Mouse (Mus musculus): ENCODE data around the gene Cmtr1.

DNA sequence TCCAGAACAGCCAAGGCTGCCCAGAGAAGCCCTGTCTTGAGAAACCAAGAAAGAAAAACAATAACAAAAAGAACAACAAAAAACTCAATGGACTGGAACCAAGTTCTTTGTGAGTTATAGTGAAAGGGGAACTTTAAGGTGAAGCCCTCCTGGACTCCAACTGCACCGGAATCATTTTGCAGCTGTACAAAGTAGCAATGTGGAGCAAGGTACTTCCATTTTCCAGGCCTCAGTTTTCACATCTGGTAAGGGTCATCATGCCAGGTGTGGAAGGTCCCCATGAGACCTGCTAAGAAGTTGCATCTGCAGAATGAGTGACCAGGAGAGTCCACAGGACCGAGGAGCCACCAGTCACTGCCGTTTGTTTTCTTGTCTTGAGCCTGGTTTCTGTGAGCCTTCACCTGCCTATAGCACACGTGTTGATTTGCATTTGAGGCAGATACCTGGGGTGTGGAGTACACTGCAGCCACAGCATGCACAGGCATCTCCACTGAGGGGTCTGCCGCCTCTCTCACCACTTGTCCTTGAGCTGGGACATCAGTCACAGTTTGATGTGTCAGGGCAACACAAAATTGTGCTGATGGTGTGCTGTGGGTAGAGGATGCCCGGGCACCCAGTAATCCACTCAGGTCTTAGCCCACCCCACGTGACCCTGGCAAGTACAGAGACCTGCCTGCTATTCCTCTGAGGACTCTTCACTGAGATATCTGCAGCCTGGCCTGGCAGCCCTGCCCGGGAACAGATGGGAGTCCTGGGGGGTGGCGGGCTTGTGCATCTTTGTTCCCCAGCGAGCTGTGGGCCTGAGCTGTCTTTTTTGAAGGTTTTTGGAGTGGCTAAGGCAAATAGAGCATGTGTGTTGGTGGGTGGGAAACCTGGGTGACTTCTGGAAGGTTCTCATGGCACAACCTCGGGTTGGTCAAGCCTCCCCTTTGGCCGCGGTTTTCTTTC, 59.5 kb downstream of the Cmtr1 start:
- TF ChIP-seq CTCF (IDR thresholded peaks at IDR 0.05; ENCODE audit: low read depth) (no peak), EP300 (optimal IDR thresholded peaks at IDR 0.05) (no peak)

Data from stomach, postnatal 0 days (tissue).